Mouse (Mus musculus): Measurements from ENCODE around the gene Pde5a.

- TF ChIP-seq POLR2A (IDR thresholded peaks at IDR 0.05; ENCODE audit: borderline replicate concordance, extremely low read depth, low read depth, low read length) (no peak), CTCF (IDR thresholded peaks at IDR 0.05; ENCODE audit: insufficient read depth, low read length) (no peak)
These were observed 38.2 kb downstream of the Pde5a start for GRCm38 (mm10) chr3:122766930-122767329.

Data from lung, adult 2 months (tissue).